Mouse (Mus musculus): ENCODE measurements at regions not wholly inside any gene's neighbourhood (a gene's known extent, or its start where the extent isn't known, plus 50 kb on each side); places are given as distances from the start of the nearest gene placed in this dataset.
A peak's percentile ranks its signal among the peaks of the same experiment; 100 is the strongest.

DNA sequence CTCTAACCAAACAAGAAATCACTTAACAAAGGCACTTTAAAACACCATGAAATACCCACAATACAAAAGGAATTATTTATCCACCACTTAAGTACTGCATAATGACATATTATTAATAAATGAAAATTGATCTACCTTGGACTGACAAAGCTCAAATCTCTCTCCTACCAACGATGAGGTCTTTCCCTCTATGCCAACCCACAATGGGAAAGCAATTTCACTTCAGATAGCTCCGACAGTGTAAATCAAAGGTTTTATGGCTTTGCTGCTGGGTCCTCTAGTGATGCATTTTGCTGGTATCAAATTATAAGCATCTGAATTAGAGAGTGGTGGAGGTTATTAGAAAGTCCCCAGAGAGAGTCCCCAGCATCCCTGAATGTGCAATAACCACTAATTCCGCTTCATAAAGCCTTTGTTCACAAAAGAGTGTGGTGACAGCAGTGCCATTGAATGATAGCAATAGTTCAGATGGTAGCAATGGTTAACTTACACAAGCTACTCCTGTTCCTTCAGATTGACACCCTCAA, 305.4 kb upstream of the 5930422O12Rik start:
- Histone ChIP-seq H3K4me2 (no peak overlapping the region), H3K27ac (replicated peaks) (no peak overlapping the region), H3K27me3 (no peaks in the 10 kb centered on the region), H3K36me3 (no peaks in the 10 kb centered on the region), H3K9ac (no peak overlapping the region), H3K4me1 (replicated peaks) (no peaks in the 10 kb centered on the region), H3K9me3 (no peaks in the 10 kb centered on the region), H3K4me3 (no peak overlapping the region)
- peak; percentile 87 for ATAC-seq (ENCODE audit: low read depth)
- WGBS: 23% methylated on average over 3 of the region's 3 CpGs

DNA sequence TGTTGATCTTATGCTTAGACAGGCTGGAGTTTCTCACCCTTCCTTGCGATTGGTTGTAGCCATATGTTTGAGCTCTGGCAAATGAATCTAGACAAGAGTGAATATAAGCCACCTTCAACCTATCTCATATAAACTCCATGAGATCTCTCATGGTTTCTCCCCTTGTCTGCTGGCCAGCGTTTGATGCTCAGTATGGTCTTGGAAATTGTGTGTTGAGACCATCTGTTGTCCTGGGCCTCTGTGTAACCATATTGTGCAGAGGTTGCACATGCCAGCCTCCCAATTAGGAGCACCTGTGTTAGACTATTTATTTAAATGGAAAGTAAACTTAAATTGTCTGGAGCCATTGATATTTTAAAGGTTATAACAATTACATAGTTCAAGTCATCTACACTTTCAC, 301.5 kb upstream of the 5930422O12Rik start:
- H3K4me1 ChIP-seq (replicated peaks): no peaks in the 10 kb centered on the region
- H3K9me3 ChIP-seq: no peaks in the 10 kb centered on the region

DNA sequence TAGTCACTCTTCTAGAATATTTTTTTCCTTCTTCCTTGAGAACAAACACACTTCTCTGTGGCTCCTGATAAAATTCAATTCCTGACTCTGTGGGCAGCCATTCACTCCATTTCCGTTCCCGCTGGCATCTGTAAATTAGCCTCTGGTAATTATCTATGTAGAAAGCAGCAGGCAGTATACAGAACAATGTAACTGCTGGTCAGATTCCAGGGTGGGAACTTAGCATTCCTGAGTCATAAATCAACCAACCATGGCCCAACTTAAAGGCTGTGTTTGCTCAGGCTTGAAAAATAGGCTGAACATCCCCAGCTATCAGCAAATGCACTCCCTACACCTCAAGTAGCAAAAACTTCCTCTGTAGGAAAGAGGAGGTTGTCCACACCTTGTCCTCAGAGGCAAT, 289.6 kb upstream of the 5930422O12Rik start:
- Histone ChIP-seq H3K27me3 (no peaks in the 10 kb centered on the region; the same call in 1 of the 2 replicates), H3K36me3 (no peaks in the 10 kb centered on the region), H3K4me1 (replicated peaks) (peaks cover 15% of the 10 kb centered on the region), H3K9ac (no peak overlapping the region), H3K9me3 (no peaks in the 10 kb centered on the region), H3K4me2 (no peak overlapping the region), H3K27ac (replicated peaks) (0 out of 2 replicates have a peak overlapping the region, but pooled peaks have one; percentile 0), H3K4me3 (no peak overlapping the region)
- WGBS: 3% methylated on average over 2 of the region's 2 CpGs
- ATAC-seq (ENCODE audit: low read depth): peak; percentile 61; the same call in 1 of the 2 replicates

More for the DNA sequence above, 301.5 kb upstream of the 5930422O12Rik start:
- no peak overlapping the region for H3K27ac ChIP-seq (replicated peaks)
- H3K4me2 ChIP-seq: no peak overlapping the region
- ATAC-seq (ENCODE audit: low read depth): no peak
- H3K4me3 ChIP-seq: no peak overlapping the region
- WGBS: 93% methylated on average over 2 of the region's 2 CpGs
- H3K36me3 ChIP-seq: no peaks in the 10 kb centered on the region
- no peaks in the 10 kb centered on the region for H3K27me3 ChIP-seq
- no peak overlapping the region for H3K9ac ChIP-seq

DNA sequence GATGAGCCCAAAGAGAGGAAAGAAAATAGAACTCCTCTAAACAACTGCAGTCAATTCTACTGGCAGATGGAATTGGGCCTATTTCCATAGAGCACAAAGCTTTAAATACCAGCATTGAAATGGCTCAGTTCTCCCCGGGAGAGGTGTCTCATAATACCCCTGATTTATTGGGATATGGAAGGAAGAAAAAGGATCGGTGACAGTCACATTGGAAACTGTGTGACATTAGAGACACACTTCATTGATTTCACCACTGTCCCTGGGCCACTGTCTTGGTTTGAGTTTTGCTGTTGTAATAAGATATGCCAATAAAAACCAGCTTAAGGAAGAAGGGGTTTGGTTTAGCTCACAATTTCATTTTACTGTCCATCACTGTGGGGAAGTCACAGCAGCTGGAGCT, 288.7 kb upstream of the 5930422O12Rik start:
- Histone ChIP-seq H3K36me3 (no peaks in the 10 kb centered on the region), H3K9me3 (no peaks in the 10 kb centered on the region), H3K4me1 (replicated peaks) (peaks cover 15% of the 10 kb centered on the region), H3K27ac (replicated peaks) (no peak overlapping the region), H3K27me3 (no peaks in the 10 kb centered on the region; the same call in 1 of the 2 replicates), H3K9ac (no peak overlapping the region), H3K4me2 (no peak overlapping the region), H3K4me3 (no peak overlapping the region)
- WGBS: 9% methylated on average over 2 of the region's 2 CpGs
- ATAC-seq (ENCODE audit: low read depth): 0 out of 2 replicates have a peak, but pooled peaks have one; percentile 8

DNA sequence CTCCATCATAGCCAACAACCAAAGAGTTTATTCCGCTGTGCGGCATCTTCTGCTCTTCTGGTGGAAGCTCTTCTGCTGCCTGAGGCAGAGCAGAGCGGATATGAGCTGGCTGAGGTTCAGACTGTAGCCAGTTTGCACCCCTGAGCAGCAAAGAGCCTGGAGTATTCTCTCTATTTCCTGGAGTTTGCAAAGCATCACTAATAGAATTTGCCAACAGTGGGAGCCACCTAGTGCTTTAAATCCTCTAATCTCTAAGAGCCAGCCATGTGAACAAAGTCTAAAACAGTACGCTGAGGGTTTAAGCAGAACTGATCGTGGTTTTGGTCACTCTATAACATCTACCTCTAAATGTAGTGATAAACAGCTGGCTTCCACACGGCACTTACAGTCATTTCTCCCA, 250.9 kb upstream of the 5930422O12Rik start:
- ATAC-seq (ENCODE audit: low read depth): no peak

DNA sequence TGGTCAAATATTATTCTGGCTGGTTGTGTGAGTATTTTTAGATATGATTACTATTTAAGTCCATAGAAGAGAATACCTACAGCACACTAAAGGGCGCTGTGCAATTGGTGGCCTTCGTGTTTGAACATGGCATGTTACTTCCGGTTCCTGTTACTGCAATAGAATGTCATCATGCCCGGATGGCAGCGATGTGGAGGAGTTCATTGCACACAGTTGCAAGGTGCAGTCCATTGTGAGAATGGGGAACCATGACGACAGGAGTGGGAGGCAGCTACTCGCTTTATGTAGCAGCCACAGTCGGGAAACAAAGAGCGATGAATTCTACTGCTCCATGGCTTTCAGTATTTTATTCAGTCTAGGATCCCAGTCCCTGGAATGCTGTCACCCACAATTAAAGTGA, 245.5 kb upstream of the 5930422O12Rik start:
- 67% methylated on average over 9 of the region's 9 CpGs for WGBS
- ATAC-seq (ENCODE audit: low read depth): no peak
- Histone ChIP-seq H3K27me3 (no peaks in the 10 kb centered on the region), H3K4me3 (no peak overlapping the region), H3K9me3 (no peaks in the 10 kb centered on the region), H3K4me1 (replicated peaks) (no peaks in the 10 kb centered on the region), H3K27ac (replicated peaks) (no peak overlapping the region), H3K9ac (no peak overlapping the region), H3K4me2 (no peak overlapping the region), H3K36me3 (no peaks in the 10 kb centered on the region)

More for the DNA sequence above, 250.9 kb upstream of the 5930422O12Rik start:
- H3K4me3 ChIP-seq: no peak overlapping the region
- 91% methylated on average over 6 of the region's 6 CpGs for WGBS
- no peak overlapping the region for H3K27ac ChIP-seq (replicated peaks)
- no peaks in the 10 kb centered on the region for H3K9me3 ChIP-seq
- H3K36me3 ChIP-seq: no peaks in the 10 kb centered on the region
- no peak overlapping the region for H3K4me2 ChIP-seq
- no peak overlapping the region for H3K9ac ChIP-seq
- H3K4me1 ChIP-seq (replicated peaks): no peaks in the 10 kb centered on the region
- no peaks in the 10 kb centered on the region for H3K27me3 ChIP-seq

All from neural tube, embryonic 13.5 days (tissue).